Comparison of ENCODE assay signal across 1 mouse cellular context in the genomic region with DNA sequence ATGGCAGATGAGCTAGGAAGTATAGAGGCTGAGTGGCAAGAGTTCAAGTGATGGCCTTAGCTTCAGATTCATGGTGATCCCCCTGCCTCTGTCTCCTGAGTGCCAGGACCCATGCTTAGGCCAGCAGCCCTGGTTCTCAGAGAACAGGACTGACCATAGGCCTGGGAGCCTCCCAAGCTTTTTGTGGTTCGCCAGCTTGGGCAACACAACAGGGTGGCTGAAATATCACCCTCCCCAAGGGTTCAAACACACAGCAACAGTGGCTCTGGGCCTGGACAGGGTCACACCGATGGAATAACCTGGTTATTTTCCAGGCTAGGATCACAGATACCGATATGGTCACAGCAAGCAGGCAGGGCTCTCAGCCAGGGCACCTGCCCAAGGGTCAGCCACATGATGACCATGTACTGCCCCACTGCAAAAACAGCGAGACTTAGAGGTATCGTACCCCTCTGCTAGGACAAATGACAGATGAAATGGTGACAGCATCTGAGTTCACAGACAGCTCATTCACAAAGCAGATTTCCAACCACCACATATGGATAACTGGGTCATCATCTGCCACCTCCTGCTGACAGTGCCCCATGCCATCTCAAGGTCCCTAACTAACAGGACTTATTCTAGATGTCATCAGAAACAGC.
TF ChIP-seq lines count a peak whose summit lies in the region.

No protein-coding gene starts in this region.

TF ChIP-seq in myocyte, 11 proteins besides CTCF, POLR2A, EP300 and RAD21 (continued from another document):
- TF ChIP-seq SRF (IDR thresholded peaks at IDR 0.05; ENCODE audit: control insufficient read depth, insufficient read length, low read depth) (no peak), POLR2AphosphoS2 (IDR thresholded peaks at IDR 0.05; ENCODE audit: insufficient read length, low read depth) (no peak)
